Mouse (Mus musculus) thymus, postnatal 10 days (tissue): ENCODE measurements around the gene 1110051M20Rik.

Experiments used
- DNase-seq, 2 experiments: peaks; one replicate each; pipeline ENCODE4 v3.0.0; 2021; ENCODE audit warnings: low spot score in 2 of 2

1110051M20Rik gene

DNA sequence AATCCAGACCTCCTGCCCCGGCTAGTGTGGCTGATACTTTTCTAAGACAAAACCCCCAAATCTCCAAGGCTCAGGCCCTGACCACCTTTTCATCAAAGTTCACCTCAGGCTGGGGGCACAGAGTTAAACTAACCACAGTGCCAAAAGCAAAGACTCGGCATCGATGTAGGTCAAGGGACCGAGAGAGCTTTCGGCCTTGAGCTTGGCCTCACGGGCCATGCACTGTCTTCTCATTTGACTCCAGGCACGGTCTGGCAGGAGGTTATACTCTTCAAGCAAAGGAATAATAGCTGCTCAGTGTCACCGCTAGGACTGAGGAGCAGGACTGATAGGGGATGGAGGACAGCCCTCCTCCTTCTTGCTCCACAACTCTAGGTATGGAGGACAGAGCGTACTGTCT lies 138.6 kb downstream of the 1110051M20Rik start:
- no peak for DNase-seq

DNA sequence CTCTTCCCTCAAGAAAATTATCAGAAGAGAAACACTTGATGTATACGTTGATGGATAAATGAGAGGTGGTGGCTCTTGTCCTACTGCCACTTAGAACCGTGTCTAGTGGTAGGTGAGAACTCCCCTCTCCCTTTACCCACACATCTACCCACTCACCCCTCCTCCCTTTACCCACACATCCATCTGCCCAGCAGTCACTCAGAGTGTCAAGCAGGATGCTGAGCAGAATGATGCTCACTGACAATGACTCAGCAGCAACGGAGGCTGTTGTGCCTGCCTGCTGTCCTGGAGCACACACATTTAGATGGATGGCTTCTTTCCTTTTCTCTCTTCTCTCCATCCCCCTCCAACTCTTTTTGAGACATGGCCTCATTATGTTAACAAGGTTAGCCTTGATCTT lies 141.7 kb downstream of the 1110051M20Rik start:
- DNase-seq = no peak

DNA sequence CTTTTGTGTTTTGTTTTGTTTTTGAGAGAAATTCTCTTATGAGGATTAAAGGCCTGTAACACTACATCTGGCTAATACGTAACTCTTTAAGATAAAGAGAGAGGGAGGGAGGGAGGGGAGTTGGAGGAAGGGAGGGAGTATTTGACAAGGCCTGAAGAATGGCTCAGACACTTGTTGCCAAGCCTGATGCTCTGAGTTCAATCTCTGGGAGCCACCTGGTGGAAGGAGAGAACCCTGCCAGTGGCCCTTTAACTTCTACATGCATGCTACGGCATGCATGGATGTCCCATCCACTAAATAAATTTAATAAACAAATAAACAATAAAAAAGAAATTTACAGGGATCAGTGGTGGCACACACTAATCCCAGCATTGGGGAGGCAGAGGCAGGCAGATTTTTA lies 142.7 kb downstream of the 1110051M20Rik start:
- DNase-seq = no peak

DNA sequence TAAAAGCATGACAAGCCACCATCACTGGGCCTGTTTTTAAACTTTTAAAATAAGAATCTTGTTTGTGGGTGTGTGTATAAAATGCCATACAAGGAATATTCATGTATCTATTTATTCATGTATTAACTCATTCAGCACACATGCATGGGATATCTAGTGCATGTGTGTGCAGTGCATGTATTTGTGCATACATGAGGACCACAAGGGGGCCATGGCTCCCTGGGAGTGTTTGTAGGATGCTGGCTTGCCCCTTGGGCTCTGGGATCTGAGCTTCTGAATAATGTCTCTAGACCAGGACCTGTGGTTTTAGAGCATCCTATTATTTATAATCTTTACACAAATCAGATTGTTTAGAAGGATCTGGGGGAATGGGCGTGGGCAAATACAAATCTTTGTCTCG lies 143.7 kb downstream of the 1110051M20Rik start:
- no peak for DNase-seq

DNA sequence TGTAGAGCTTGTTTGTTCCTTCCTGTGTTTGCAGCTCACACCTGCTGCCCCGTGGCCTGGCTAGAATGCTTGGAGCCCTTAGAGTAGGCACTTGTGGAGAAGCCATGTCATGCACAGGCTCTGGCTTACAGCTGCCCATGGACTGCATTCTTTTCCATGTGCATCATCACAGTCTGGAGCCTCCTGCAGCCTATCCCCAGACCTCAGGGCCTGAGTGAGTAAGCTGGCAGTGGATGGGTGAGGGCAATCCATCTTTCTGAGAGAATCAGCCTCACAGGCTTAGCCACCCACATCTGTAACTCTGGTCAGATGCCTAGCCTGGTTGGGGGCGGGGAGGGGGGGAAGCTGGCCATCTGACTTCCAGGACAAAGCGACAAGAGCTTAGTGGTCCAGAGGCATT lies 145.3 kb downstream of the 1110051M20Rik start:
- no peak for DNase-seq

DNA sequence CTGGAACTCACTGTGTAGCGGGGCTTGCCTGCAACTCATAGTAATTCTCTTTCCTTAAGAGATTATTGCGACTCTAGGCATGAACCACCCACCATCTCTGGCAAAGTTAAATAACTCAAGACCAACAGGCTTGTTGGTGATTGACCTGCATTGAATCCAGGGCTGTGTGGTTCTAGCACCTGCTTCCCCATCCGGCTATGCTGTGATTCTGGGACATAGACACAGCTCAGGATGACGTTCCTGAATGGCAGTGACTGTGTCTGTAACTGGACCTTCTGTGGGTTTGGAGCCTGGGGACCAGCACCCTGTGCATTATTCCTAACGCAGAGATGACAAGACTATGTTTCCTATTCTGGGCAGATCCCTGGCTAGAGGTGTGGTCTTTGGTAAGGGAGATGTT lies 148.6 kb downstream of the 1110051M20Rik start:
- no peak for DNase-seq

DNA sequence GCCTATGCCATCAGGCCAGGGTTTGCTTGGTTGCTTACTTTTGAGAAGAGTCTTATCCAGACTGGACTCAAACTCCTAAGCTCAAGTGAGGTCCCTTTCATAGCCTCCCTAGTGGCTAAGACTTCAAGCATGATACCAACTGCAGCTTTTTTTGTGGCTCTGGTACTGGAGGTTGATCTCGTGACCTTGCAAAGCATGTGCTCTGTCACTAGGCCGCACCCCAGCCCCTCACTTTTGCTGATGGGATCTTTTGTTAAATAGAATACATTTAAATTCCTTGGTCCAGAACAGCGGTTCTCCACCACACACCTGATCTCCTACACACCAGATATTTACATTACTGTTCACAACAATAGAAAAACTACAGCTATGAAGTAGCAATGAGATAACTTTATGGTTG lies 150.3 kb downstream of the 1110051M20Rik start:
- no peak for DNase-seq

DNA sequence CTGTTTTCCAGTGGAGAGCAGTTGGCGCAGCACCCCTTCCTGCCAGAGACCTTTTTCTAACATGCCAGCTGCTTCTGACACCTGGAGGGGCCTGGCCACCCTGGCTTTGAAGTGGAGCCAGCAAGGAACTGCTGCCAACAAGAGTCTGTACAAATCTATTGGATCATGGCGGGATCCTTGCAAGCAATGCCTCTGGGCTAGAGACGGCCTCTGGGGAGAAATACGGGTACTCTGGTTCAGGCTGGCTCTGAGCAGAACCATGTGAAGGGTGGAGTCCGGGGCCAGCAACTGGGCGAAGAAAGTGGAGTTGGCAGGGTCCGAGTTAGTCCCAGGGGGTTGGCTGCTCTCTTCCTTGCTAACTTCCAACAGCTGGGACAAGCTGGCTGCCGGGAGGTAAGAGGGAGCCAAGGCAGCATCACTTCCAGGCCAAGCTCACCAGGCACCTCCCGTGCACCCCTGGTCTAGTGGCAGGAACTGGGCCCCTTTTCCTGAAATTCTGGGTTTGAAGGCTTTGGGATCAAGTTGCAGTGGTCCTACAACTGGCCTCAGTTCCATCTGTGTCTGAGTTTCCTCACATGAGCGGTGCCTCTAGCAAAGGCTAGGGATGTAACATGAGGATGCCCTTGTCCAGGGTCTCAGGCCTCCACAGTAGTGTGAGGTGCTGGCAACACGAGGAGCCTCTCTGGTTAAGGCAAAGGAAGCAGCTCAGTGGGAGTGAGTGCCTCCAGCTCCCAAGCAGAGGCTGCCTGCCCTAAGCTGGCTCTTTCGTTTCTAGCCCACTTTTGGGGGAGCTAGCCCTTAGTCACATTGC lies 153.1 kb downstream of the 1110051M20Rik start:
- DNase-seq = no peak

DNA sequence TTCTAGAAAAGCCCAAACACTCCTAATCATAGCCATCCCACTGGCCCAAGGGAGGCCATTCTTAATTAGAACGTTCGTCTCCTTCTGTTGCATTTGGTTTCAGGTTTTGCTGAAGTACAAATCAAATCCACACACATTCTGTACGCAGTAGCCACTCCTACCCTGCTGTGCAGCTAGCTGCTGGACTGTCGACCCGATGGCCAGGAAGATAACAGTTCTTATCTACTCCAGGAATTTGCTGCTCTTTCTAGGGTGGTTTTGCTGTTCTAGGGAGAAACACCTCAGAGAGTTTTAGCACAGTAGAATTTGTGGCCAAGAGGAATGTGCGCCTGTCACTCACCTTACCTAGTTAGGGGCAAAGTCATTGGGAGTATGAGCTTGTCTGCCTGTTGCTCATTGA lies 156.9 kb downstream of the 1110051M20Rik start:
- DNase-seq = no peak

DNA sequence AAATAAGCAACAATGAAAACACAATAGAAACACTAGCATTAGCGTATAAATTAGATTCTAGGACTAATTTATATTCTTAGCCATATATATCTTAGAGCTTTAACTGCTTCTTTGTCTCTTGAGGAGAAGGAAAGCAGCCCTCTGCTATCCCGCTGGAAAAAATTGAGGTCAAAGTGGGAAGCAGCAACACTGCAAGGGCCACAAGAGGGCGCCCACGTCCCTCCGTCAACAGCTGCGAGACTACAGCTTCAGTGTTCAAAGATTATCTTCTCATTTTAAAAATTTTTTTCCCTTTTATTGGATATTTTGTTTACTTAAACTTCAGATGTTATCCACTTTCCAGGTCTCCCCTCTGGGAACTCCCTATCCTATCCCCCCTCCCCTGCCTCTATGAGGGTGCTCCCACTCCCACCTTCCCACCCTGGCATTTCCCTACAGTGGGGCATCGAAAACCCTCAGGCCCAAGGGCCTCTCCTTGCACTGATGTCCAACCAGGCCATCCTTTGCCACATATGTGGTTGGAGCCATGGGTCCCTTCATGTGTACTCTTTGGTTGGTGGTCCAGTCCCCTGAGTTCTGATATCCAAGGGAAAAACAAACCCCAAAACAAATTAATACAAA lies 158.5 kb downstream of the 1110051M20Rik start:
- peak in 1 of 2 experiments; percentile 71 for DNase-seq

DNA sequence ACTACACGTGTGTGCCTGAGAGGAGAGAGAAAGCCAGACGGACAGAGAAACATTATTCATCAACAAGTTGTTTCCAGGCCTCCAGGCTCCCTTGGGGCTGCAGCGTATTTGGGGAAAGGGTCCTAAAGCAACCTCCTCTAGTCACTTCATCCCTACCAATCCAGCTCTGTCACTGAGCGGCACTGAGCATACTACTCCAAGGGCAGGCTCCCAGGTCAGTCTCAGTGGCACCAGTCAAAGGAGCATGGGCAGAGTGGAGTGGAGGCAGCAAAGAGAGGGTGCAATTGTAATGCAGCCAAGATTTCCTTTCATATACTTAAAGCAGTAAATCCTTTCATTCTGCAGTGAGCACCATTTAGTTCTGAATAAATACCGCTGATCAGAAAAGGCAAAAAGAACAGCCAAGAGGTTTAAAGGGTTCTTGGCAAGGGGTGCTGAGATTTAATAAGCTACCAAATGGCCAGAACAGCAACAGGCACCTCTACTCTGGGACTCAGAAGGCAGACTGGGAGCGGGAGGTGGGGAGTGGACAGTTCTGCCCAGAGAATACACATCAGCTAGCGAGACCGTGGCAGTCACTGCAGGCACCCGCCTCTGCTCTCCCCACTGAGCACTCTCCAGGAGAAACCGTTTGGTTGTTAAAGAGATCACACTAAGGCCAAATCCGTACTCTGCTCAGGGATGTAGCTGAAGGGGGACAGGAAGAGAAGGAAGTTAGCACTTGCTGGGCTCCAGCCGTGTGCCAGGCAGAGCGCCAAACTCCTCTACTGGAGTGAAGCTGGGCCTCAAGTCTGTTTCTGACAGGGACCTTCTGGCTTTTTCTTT lies 159.9 kb downstream of the 1110051M20Rik start:
- no peak for DNase-seq

DNA sequence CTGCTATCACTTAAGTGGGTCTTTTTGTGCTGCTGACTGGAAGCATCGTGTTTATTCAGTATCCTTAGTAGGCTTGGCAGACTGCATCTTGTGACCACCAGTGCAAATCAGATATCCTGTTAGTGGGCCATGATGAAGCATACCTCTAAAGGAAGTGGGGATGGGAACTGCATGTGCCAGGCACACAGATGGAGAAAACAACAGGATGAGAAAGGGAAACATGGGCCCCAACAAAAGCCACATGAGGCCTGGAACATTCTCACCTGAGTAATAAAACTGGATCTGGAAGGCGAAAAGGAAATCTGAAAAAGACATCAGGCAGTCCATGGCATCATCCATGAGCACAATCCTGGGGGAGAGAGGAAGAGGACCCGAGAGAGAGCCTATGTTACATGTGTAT lies 160.5 kb downstream of the 1110051M20Rik start:
- DNase-seq = no peak

DNA sequence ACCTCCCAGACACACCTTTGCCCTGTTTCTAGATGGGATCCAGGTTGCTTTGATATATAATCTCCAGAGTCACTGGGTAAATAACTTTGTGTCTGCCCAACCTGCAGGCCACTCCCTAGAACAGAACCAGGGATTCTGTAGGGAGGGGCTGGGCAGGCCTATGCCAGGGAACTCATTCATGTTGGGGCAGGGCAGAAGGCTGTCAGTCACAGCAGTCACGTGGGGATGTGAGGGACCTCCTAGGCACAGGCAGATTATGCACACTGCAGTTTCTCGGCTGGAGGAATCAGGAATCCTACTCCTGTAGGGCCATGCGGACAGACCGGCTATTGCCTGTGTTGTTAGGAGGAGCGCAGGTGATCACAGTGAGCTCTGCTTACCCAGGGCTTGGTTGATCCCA lies 163.1 kb downstream of the 1110051M20Rik start:
- no peak for DNase-seq

DNA sequence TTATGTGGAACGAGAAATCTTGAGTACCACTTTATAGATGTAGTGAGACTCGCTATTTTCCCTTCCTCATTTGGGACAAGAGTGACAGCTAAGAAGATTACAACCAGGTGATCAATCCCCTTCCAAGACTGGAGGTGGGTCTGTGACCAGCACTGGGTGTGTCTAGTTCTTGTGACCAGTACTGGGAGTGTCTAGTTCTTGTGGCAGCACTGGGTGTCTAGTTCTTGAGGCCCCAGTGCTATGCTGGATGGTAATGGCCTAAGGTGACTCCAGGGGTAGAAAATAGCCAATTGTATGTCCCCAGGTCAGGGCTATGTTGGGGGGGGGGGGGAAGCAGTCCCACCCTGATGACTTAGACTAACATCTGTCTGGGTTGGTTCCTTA lies 165.1 kb downstream of the 1110051M20Rik start:
- no peak for DNase-seq

DNA sequence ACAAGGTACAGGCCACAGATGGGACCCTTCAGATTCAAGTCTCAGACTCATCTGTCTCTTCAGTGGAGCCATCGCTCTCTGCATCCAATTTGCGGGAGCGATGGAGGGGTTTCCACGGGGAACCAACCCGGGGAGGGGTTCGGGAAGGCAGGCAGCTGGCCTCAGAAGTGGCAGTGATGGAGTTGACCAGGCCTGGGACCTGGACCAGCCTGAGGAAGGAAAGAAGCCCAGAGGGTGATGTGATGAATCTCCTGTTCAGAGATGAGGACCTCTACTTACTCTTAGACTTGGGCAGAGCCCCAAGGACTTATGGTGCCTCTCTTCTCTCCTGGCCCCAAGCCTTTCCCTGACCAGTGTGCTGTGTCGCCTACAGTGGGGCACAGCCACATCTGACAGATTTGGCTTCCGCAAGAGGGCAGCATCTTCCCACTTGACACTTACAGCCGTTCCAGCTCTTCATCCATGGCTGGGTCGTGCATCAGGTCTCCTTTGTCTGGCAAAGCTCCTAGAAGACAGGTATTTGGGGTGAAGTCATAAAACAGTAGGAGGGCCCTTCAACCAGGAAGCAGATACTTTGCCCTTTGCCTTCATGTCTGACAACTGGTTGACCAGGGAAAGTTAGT lies 165.6 kb downstream of the 1110051M20Rik start:
- peak in 1 of 2 experiments; percentile 39 for DNase-seq

DNA sequence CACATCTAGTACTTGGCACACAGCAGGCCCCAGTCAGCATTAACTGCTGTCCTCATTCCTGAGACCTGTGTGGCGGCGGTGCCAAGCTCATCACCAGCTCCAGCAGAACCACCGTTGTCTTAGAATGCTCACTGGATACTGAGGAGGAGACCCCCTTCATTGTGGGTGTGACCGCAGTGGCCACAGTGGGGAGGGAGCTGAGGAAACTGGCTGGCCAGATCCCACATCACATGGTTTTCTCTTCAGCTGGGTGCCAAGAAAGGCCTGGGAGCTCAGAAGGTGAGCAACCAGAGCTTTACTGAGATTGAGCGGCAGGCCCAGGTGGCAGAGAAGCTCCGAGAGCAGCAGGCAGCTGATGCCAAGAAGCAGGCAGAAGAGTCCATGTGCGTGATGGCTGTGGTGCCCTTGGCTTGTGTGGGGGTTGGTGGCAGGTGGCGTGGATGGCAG lies 174.8 kb downstream of the 1110051M20Rik start:
- no peak for DNase-seq

DNA sequence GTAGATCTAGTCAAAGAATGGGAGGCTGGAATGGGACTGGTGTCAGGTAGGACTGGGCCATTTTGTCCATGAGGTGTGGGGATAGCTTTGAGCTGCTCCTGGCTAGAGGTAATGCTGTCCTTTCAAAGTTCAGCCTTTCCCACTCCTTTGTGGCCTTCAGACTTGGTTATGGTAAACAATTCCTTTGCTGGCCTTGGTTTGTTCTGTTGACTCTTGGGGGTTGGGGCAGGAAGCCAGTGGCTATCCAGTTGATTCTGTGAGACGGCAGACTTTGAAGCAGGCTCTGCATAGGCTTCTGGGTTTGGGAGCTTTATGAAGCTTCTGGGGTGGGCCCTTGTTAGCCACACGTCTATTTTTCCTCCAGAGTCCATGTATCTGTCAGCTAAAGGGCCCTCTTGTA lies 175.8 kb downstream of the 1110051M20Rik start:
- DNase-seq = no peak

DNA sequence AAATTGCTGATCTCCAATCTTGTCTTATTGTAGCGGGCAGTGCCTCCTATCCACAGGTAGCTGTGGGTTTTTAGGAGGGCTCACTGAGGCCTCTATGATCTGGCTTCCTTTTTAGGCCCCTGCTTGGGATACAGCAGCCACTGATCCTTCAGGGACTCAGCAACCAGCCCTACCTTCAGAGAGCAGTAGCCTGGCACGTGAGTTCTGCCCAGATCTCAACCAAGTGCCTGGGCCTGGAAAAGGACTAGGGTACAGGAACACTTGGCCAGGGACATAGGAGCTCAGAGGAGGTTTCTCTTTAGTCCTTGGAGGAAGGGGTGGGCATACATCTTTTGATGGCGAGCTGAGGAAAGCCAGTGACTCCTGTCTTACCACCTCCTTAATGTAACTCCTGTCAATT lies 176.5 kb downstream of the 1110051M20Rik start:
- no peak for DNase-seq

DNA sequence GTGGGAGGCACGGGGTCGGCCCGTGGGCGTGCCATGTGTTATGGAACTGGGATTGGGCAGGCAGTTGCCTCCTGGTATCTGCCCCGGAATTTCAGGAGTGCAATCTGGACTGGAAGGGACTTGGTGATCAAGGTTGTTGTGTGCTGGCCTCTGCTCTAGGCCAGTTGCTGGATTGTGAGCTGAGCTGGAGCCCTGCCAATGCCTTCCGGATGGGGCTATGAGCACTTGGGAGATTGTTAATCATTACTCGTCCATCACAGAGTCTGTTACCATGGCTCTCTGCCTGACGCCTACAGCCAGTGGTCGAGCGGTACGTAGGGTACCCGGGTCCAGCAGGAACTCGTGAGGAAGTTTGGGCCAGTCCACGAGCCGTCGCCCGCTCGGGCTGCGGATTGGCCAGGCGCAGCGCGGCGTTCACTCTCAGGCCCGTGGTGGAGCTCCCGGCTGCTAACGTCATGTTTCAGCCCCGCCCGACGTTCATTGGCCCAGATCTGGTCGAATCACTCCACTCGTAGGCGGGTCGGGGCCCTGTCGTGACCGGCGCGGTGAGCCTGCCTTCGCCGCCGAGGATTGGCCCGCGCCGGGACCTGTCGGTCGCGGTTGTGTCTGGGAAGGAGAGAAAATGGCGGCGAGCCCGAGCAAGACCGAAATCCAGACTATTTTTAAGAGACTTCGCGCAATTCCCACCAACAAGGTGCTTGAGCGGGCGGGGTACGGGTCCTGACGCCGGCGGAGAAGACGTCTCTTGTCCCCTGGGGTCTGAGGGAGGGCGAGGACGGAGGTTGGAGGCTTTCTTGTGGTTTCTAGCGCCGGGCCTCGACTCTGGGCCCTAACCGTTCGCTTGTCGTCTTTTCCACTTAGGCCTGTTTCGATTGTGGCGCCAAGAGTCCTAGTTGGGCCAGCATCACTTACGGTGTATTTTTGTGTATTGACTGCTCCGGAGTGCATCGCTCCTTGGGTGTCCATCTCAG lies 179.5 kb downstream of the 1110051M20Rik start, which contains the start of gene Arfgap2:
TSS of gene Arfgap2 (plus strand) at position 264 of the 971 bp plus-strand sequence.
- DNase-seq = peak; percentile 90 to 91
